Mouse (Mus musculus) embryonic fibroblast, embryonic 13.5 days (primary cell): Measurements from ENCODE around the gene Ahnak2. TPM values are rescaled to one million over a fixed set of nuclear protein-coding genes. Genes with fewer than 3 reads are reported as not detected.

Experiments used
- H3K27ac ChIP-seq: 2 replicates; pipeline ENCODE4 v1.5.1; 2012; ENCODE audit warnings: low read length, control low read depth, inconsistent platforms; ENCODE audit not compliant: insufficient read depth
- H3K4me1 ChIP-seq: 2 replicates; pipeline ENCODE4 v1.6.1; 2011; ENCODE audit warnings: low read length; ENCODE audit not compliant: control insufficient read depth, insufficient read depth
- H3K4me3 ChIP-seq: 2 replicates; pipeline ENCODE4 v1.5.1; 2011; ENCODE audit warnings: mild to moderate bottlenecking, control low read depth, low read length; ENCODE audit not compliant: insufficient read depth
- CTCF ChIP-seq: IDR thresholded peaks from 2 replicates; pipeline ENCODE4 v1.5.1; 2011; ENCODE audit warnings: mild to moderate bottlenecking, control low read depth, low read length, moderate library complexity, borderline replicate concordance; ENCODE audit not compliant: insufficient read depth
- POLR2A ChIP-seq: IDR thresholded peaks from 2 replicates; pipeline ENCODE4 v1.6.1; 2011; ENCODE audit warnings: low read depth, mild to moderate bottlenecking, control low read depth, low read length, moderate library complexity
- polyA plus RNA-seq: library from polyadenylated mRNA; stranded (reverse); fragments of >200 nt; gene quantifications from 2 replicates; pipeline ENCODE4 v1.2.4, GENCODE M21; 2011; ENCODE audit warnings: low read depth; ENCODE audit not compliant: missing spikeins, insufficient read length

Ahnak2 gene
- polyA plus RNA-seq, 1 experiment = 170 TPM

GRCm38 (mm10) chr12:112746461-112746807 is 56.0 kb downstream of the Ahnak2 start:
- TF ChIP-seq CTCF (no peak), POLR2A (no peak)
- H3K4me3 ChIP-seq = no peak overlapping the region
- no peaks in the 10 kb centered on the region for H3K4me1 ChIP-seq
- no peak overlapping the region for H3K27ac ChIP-seq

DNA sequence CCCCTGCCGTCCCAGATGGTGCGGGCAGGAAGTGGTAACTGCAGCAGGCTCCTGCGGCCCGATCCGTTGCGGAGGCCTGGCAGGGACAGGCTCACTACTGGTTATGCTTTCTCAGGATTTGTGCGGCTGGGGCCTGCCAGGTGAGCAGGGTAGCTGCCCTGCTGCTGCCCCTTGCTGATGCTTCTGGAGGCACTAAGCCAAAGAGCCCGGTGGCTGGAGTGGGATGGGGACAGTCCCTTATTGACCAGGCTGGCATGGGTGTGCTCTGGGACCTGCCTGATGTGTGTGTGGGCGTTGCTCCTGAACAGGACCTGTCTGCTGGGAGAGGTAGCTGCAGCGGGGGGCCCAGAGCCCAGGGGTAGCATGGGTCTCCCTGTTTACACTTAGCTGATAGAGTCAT is 56.7 kb downstream of the Ahnak2 start:
- H3K27ac ChIP-seq = no peak overlapping the region
- no peak for TF ChIP-seq POLR2A
- TF ChIP-seq CTCF = no peak
- no peaks in the 10 kb centered on the region for H3K4me1 ChIP-seq
- no peak overlapping the region for H3K4me3 ChIP-seq

DNA sequence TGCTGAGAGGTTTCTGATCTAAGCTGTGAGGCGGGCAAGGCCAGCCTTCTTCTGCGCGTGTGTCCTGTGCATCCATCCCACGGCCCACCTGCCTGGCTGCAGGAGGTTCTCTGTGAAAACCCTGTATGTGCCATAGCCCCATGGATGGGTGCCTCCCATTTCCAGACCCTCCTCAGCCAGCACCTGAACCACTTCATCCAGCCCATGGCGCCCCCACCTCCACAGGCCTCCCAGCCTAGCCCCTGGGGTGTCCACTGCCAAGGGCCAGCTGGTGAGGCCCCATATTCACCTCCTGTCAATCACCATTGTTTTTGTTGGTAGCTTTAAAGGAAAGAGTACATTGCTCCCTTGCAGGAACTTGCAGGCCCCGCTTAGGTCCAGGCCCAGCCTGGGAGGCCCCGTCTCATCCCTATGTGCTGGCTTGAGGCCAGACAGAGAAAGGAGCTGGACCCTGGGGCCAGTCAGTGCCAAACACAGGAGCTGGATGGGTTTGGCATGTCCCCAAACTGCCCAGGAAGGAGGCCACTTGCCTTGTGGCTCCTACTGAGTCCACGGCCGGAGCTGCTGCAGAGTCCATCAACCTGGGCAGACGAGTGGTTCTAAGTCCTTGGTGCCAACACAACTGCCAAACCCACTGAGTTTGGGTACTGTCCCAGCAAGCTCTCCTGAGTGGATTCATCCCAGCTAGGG is 57.4 kb downstream of the Ahnak2 start:
- H3K27ac ChIP-seq = no peak overlapping the region

GRCm38 (mm10) chr12:112744211-112744610 is 58.2 kb downstream of the Ahnak2 start:
- Histone ChIP-seq H3K4me3 (no peak overlapping the region), H3K27ac (no peak overlapping the region), H3K4me1 (no peaks in the 10 kb centered on the region)
- TF ChIP-seq CTCF (no peak), POLR2A (no peak)

More for the DNA sequence above, 57.4 kb downstream of the Ahnak2 start:
- H3K4me1 ChIP-seq = no peaks in the 10 kb centered on the region
- no peak for TF ChIP-seq POLR2A
- no peak for TF ChIP-seq CTCF
- H3K4me3 ChIP-seq = no peak overlapping the region

DNA sequence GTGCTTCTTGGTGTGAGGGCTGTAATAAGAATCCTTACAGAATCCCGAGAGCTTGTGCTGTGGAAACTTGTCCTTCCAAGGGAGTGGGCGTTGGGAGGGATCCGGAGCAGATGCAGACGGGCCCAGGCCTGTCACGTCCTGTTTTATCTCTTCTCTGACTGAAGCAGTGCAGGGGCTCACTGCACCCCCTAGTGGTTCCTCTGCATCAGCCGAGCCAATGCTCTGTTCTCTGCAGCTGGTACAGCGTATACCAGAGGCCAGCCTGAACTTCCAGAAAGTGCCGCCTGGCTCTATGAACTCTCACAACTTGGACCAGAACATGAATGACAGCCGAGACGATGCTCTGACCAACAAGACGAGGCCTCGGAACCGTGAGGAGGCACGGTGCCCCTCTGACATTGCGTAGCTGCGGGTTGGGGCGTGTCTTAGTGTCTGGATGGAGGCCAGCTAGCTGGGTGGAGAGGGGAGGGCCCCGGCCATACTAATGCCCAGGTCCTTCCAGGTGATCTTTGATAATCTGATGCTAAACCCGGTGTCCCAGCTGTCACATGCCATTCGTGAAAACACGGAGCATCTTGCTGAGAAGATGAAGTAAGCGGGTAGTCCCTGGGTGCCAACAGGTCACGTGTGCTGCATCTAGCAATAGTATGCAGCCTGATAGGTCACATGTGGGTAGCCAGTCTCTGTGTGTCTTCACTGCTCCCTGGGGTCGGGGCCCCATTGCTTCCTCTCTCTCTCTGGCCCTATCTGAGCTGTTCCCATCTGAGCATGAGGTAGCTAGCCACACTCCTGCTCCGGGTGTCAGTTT is 59.1 kb downstream of the Ahnak2 start:
- Histone ChIP-seq H3K27ac (peak overlapping the region; percentile 48), H3K4me3 (no peak overlapping the region), H3K4me1 (no peaks in the 10 kb centered on the region)
- TF ChIP-seq POLR2A = no peak
- peak; percentile 73 for TF ChIP-seq CTCF

- Histone ChIP-seq H3K4me1 (no peaks in the 10 kb centered on the region), H3K27ac (peak overlapping the region; percentile 48), H3K4me3 (no peak overlapping the region)
- TF ChIP-seq CTCF = no peak
- TF ChIP-seq POLR2A = no peak
Observed at GRCm38 (mm10) chr12:112742768-112743167, 59.7 kb downstream of the Ahnak2 start.

GRCm38 (mm10) chr12:112739023-112739568 is 63.4 kb downstream of the Ahnak2 start:
- H3K27ac ChIP-seq = no peak overlapping the region
- no peaks in the 10 kb centered on the region for H3K4me1 ChIP-seq
- H3K4me3 ChIP-seq = no peak overlapping the region
- TF ChIP-seq POLR2A (no peak), CTCF (no peak)

DNA sequence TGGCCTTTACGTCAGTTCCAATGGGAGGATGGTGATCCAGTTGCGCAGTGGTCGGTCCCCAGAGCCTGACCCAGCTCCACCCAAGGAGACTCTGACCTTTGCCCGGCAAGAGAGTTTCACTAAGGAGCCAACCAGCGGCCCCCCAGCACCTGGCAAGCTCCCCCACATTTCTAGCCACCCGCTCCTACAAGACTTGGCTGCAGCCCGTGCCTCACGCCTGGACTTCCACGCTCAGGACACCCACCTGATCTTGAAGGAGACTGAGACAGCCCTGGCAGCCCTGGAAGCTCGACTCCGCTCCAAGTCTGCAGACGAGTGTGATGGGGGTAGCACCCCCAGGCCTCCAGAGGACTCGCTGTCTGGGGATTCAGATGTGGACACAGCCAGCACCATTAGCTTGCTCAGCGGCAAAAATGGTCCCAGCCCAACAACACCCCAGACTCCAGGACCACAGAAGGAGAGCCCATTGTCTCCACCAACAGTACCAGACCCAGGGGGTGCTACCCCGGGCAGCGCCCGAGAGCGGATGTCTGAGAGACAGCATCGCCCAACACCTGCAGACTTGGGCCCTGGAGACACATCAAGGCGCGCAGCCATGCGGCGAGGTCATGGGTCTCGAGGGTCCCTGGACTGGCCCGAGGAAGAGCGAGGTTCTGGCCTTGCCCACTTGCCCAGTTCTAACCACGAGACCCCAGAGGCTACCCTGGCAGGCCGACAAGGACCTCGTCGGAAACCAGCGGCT is 64.0 kb downstream of the Ahnak2 start:
- Histone ChIP-seq H3K4me1 (no peaks in the 10 kb centered on the region), H3K27ac (no peak overlapping the region), H3K4me3 (no peak overlapping the region)
- TF ChIP-seq CTCF (no peak), POLR2A (no peak)

DNA sequence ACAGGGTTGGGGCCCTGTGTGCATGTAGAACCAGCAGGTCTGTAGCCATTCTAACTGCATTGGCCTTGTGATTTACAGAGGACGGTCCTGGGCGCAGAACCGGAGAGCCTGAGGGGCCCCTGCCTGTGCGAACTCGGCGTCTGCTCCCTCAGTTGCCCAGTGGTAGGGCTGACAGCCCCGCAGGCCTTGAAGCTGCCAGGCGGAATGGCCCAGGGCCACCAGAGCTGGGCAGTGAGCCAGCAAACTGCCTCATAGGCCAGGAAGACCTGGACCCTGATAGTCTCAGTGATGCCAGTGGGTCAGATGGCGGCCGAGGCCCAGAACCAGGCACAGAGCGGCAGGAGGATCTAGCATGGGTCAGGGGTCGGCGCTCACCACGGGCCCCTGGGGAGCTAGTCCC is 64.7 kb downstream of the Ahnak2 start:
- no peaks in the 10 kb centered on the region for H3K4me1 ChIP-seq
- H3K27ac ChIP-seq = no peak overlapping the region
- TF ChIP-seq CTCF (no peak), POLR2A (no peak)
- no peak overlapping the region for H3K4me3 ChIP-seq

GRCm38 (mm10) chr12:112737081-112737480 is 65.4 kb downstream of the Ahnak2 start:
- Histone ChIP-seq H3K27ac (no peak overlapping the region), H3K4me3 (no peak overlapping the region), H3K4me1 (no peaks in the 10 kb centered on the region)
- no peak for TF ChIP-seq CTCF
- no peak for TF ChIP-seq POLR2A
